Mouse (Mus musculus) ES-Bruce4 (cell line): Measurements from ENCODE around the gene Btrc. TPM values are rescaled to one million over a fixed set of nuclear protein-coding genes. Genes with fewer than 3 reads are reported as not detected.

Source experiments
- H3K27ac ChIP-seq: 2 replicates; pipeline ENCODE4 v1.5.1; 2012; ENCODE audit warnings: low read length, inconsistent platforms; ENCODE audit not compliant: insufficient read depth
- H3K27me3 ChIP-seq: 2 replicates; pipeline ENCODE4 v1.6.1; 2012; ENCODE audit warnings: mild to moderate bottlenecking, low read length, inconsistent platforms; ENCODE audit not compliant: control insufficient read depth, poor library complexity, insufficient read depth, severe bottlenecking
- H3K36me3 ChIP-seq: 2 replicates; pipeline ENCODE4 v1.6.1; 2012; ENCODE audit warnings: inconsistent platforms, mild to moderate bottlenecking, low read length, moderate library complexity; ENCODE audit not compliant: control insufficient read depth, poor library complexity, insufficient read depth, severe bottlenecking
- H3K4me1 ChIP-seq: one replicate; pipeline ENCODE4 v1.8.1; 2011; ENCODE audit warnings: low read length; ENCODE audit not compliant: control insufficient read depth, insufficient read depth
- H3K4me3 ChIP-seq: 2 replicates; pipeline ENCODE4 v1.5.1; 2011; ENCODE audit warnings: low read depth, mild to moderate bottlenecking, low read length
- H3K9ac ChIP-seq: 2 replicates; pipeline ENCODE4 v1.6.1; 2012; ENCODE audit warnings: low read depth, mild to moderate bottlenecking, inconsistent platforms; ENCODE audit not compliant: poor library complexity, severe bottlenecking
- H3K9me3 ChIP-seq: replicated peaks from 2 replicates; pipeline ENCODE4 v1.6.1; 2012; ENCODE audit warnings: mild to moderate bottlenecking, low read length, inconsistent platforms; ENCODE audit not compliant: control insufficient read depth, poor library complexity, insufficient read depth, severe bottlenecking
- CTCF ChIP-seq: IDR thresholded peaks from one replicate; pipeline ENCODE4 v1.8.1; 2011; ENCODE audit warnings: low read depth, low read length
- EP300 ChIP-seq: IDR thresholded peaks from 2 replicates; pipeline ENCODE4 v1.6.1; 2011; ENCODE audit warnings: low read depth, low read length; ENCODE audit not compliant: insufficient read depth
- POLR2A ChIP-seq: IDR thresholded peaks from one replicate; pipeline ENCODE4 v1.8.1; 2011; ENCODE audit warnings: low read length; ENCODE audit not compliant: insufficient read depth
- polyA plus RNA-seq: library from polyadenylated mRNA; stranded (reverse); fragments of >200 nt; gene quantifications from 2 replicates; pipeline ENCODE4 v1.2.4, GENCODE M21; 2011; ENCODE audit warnings: low read depth; ENCODE audit not compliant: missing spikeins, insufficient read depth, insufficient read length

The Btrc gene
- 38.9 and 39.1 TPM in 2 replicates for polyA plus RNA-seq

GRCm38 (mm10) chr19:45363384-45363926 lies at the start of gene Btrc:
Btrc (plus strand) TSS chr19:45363734.
- Histone ChIP-seq H3K9me3 (no peaks in the 10 kb centered on the region), H3K4me3 (peak within 1 kb of the TSS; percentile 74), H3K27ac (no peak within 1 kb of the TSS), H3K27me3 (no peaks in the 10 kb centered on the region), H3K9ac (peak within 1 kb of the TSS; percentile 72), H3K36me3 (no peaks in the 10 kb centered on the region), H3K4me1 (no peaks in the 10 kb centered on the region)
- TF ChIP-seq CTCF = no peak
- no peak for TF ChIP-seq POLR2A
- no peak for TF ChIP-seq EP300

- Histone ChIP-seq H3K27me3 (no peaks in the 10 kb centered on the region), H3K27ac (no peak overlapping the region), H3K9ac (peak overlapping the region; percentile 54), H3K36me3 (no peaks in the 10 kb centered on the region), H3K9me3 (no peaks in the 10 kb centered on the region), H3K4me3 (peak overlapping the region; percentile 29), H3K4me1 (no peaks in the 10 kb centered on the region)
- TF ChIP-seq EP300 (0 out of 2 replicates have a peak, but pooled peaks have one; percentile 11), POLR2A (no peak)
These were observed 46.1 kb upstream of the Btrc start for GRCm38 (mm10) chr19:45317473-45317882.

GRCm38 (mm10) chr19:45321062-45321461 lies 42.5 kb upstream of the Btrc start:
- Histone ChIP-seq H3K4me3 (no peak overlapping the region), H3K27me3 (no peaks in the 10 kb centered on the region), H3K9ac (no peak overlapping the region), H3K36me3 (no peaks in the 10 kb centered on the region), H3K27ac (no peak overlapping the region), H3K4me1 (no peaks in the 10 kb centered on the region), H3K9me3 (no peaks in the 10 kb centered on the region)
- TF ChIP-seq EP300 (no peak), CTCF (no peak), POLR2A (no peak)

- no peaks in the 10 kb centered on the region for H3K36me3 ChIP-seq
- no peak overlapping the region for H3K4me3 ChIP-seq
- no peaks in the 10 kb centered on the region for H3K4me1 ChIP-seq
- no peaks in the 10 kb centered on the region for H3K27me3 ChIP-seq
- H3K9me3 ChIP-seq = no peaks in the 10 kb centered on the region
- no peak for TF ChIP-seq CTCF
- TF ChIP-seq EP300 = no peak
- no peak for TF ChIP-seq POLR2A
- H3K27ac ChIP-seq = no peak overlapping the region
- no peak overlapping the region for H3K9ac ChIP-seq
These were observed 34.5 kb upstream of the Btrc start for GRCm38 (mm10) chr19:45329039-45329438.

GRCm38 (mm10) chr19:45329748-45330298 lies 33.7 kb upstream of the Btrc start:
- no peak overlapping the region for H3K27ac ChIP-seq
- TF ChIP-seq CTCF (no peak), POLR2A (no peak), EP300 (no peak)
- H3K4me3 ChIP-seq = no peak overlapping the region
- H3K4me1 ChIP-seq = no peaks in the 10 kb centered on the region
- no peaks in the 10 kb centered on the region for H3K27me3 ChIP-seq
- H3K9ac ChIP-seq = no peak overlapping the region
- H3K36me3 ChIP-seq = no peaks in the 10 kb centered on the region
- no peaks in the 10 kb centered on the region for H3K9me3 ChIP-seq

- Histone ChIP-seq H3K9ac (no peak overlapping the region), H3K4me3 (no peak overlapping the region), H3K27me3 (no peaks in the 10 kb centered on the region), H3K4me1 (no peaks in the 10 kb centered on the region), H3K9me3 (no peaks in the 10 kb centered on the region), H3K27ac (no peak overlapping the region), H3K36me3 (no peaks in the 10 kb centered on the region)
- no peak for TF ChIP-seq CTCF
These were observed 26.8 kb upstream of the Btrc start for GRCm38 (mm10) chr19:45336718-45337117.
